Mouse (Mus musculus): ENCODE data around the gene Foxc1.

Gene Foxc1

GRCm38 (mm10) chr13:31805831-31806427 lies 504 bp upstream of the Foxc1 start:
- peak; percentile 16 for DNase-seq (ENCODE audit: low read depth, low spot score)

GRCm38 (mm10) chr13:31806890-31807735 lies 680 bp downstream of the Foxc1 start:
- peak; percentile 32 for DNase-seq (ENCODE audit: low read depth, low spot score)

DNA sequence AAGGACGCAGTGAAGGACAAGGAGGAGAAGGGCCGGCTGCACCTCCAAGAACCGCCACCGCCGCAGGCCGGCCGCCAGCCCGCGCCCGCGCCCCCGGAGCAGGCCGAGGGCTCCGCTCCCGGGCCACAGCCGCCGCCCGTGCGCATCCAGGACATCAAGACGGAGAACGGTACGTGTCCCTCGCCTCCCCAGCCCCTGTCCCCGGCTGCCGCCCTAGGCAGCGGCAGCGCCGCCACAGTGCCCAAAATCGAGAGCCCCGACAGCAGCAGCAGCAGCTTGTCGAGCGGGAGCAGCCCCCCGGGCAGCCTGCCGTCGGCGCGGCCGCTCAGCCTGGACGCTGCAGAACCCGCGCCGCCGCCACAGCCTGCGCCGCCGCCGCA lies 1.3 kb downstream of the Foxc1 start:
- DNase-seq (ENCODE audit: low read depth, low spot score) = no peak

GRCm38 (mm10) chr13:31808116-31808803 lies 1.8 kb downstream of the Foxc1 start:
- peak; percentile 36 for DNase-seq (ENCODE audit: low read depth, low spot score)

- DNase-seq (ENCODE audit: low read depth, low spot score) = no peak
These were observed 2.5 kb downstream of the Foxc1 start for GRCm38 (mm10) chr13:31808804-31809420.

DNA sequence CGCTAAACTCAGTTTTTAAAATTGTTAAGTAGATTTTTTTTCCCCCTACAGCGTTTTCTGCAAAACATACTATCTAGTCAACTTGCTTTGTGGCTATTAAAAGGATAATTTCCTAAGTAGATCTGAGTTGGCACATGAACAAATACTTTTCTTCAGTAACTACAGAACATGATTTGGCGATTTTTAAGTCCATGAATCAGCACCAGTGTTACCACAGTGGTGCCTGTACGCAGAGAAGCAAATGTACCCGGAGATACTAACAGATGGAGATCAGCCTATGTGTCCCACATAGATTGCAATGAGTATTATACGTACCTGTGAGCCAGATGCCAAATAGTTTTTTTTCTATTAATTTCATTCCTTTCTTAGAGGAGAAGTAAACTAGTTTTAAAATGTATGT lies 3.3 kb downstream of the Foxc1 start:
- DNase-seq (ENCODE audit: low read depth, low spot score) = no peak

DNA sequence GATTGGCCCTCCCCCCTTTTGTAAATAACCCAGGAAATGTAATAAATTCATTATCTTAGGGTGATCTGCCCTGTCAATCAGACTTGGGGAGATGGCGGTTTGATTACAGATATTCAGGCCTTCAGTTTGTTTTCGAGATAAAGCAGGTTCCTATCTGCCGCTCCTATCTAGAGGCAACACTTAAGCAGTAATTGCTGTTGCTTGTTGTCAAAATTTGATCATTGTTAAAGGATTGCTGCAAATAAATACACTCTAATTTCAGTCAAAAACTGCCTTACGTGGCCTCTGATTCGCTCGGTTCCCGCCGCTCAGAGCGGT lies 3.9 kb downstream of the Foxc1 start:
- DNase-seq (ENCODE audit: low read depth, low spot score) = no peak

DNA sequence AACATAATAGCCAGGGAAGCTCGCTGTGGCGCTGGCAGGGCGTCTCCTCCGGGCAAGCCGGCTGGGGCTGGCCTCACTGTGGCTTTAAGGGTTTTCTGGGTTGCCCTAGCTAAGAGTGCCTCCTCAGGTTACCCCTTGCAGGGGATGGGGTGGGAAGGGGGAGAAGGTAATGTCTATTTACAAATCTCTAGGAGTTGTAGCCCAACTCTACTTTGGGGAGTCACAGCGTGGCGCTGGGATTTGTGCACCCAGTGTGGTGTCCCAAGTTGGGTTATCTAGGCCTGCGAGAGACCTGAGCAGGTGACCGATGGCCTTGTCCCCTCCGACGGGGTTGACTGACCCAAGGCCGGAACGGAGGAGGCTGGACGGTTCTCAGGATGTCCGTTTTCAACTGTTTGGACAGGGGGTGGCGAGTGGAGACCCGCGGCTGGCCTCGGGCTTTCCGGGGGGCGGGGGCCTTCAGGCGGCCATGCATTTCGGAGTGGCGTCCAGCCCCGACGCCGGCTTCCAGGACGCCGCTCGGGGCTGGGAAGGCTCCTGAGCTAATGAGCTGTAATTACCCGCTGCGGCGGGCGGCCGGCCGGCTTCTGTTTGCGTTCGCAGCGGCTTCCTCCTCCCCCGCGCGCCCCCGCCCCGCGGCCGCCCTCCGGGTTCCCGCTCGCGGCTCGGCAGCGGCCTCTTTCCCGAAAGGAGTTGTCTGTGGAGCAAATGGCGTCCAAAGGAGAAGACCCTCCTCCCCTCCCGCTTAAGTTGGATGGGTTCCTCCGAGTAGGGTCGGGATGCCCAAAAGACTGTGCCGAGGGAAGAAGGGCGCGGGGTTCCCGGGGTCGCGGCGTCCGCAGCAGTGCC lies 4.5 kb downstream of the Foxc1 start:
- peak; percentile 59 for DNase-seq (ENCODE audit: low read depth, low spot score)

- peak; percentile 45 for DNase-seq (ENCODE audit: low read depth, low spot score)
These were observed 5.1 kb downstream of the Foxc1 start for GRCm38 (mm10) chr13:31811542-31812021.

DNA sequence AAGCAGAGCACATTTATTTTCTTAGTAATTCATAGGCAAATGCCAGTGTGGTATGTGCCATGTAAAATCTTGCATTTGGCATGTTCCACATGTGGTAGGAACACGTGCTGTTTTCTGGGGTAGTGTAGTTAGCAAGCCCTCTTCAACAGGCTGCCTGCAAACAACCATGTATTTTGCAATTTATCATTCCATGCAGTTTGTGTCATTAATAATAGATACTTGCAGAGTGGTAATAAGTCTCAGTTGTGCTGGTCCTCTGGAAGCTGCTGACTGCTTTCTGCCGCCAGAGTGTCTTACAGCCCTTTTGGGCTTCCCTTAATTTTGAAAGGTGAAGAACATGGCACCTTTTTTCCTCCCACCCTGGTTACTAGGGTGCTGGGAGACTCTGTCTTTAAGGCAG lies 6.3 kb downstream of the Foxc1 start:
- DNase-seq (ENCODE audit: low read depth, low spot score) = no peak

DNA sequence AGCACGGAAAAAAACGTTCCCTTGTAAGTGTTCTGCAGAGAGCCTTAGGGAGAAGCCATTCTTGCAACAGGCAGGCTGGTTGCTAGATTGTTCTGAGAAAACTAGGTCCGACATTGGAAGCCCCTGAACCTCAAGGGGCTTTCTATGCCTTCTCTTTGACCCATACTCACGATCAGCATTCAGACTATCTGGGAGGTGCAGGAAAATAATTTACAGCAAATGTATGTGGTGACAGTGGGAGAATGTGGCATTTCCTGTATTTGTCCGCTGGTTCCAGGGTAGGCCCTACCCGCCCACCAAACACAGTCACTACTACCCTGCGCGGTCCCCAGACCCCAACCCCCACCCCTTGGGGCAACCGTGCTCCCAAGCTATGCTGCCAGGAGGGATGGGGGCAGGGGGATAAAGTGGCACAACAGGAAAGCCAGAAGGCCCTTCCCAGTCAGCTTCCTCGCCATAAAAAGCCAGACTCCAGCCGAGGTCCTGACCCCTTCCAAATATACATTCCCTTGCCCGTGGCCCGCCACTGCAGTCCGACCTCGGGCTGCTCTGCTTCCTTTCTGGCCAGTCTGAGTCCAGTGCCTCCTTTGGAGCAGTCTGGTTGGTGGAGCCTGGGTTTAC lies 9.1 kb downstream of the Foxc1 start:
- no peak for DNase-seq (ENCODE audit: low read depth, low spot score)

DNA sequence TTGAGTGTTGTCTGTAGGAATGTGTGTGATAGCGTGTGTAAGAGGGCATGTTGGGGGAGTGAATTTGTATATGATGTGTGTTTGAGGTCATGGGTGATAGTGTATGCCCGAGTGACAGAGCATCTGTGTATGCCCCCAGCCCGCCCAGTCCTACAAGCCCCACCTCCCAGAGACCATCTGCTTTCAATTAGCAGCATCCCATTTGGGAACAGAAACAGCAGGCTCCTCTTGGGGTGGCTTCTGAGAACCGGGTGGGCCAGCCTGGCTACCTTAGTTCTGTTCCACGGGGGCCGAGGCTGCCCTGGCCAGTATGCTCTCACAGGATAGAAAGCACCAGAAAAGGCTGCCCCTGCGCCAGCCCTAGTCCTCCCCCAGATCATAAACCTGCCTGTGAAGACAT lies 11.9 kb downstream of the Foxc1 start:
- DNase-seq (ENCODE audit: low read depth, low spot score) = no peak

- DNase-seq (ENCODE audit: low read depth, low spot score) = no peak
These were observed 13.4 kb downstream of the Foxc1 start for GRCm38 (mm10) chr13:31819664-31820405.

DNA sequence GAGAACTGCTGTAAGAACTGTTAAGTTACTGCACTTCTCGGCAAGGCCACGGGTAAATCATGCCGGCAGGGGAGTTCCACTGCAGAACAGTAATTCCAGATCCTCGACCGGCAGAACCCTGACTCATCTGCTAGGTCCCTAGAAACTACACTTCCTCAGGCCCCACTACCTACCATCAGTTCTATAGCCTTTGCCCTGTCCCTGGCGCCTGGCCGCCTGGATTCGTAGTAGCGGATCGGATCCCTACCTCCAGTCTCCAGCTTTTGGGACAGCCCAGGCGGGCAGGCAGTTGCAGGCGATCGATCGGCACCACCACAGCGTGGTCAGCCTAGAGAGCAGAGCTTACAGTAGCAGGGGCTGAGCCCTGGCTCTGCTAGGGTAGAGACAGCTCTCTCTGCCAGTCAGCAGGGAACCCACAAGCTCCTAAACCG lies 14.2 kb downstream of the Foxc1 start:
- peak; percentile 14 for DNase-seq (ENCODE audit: low read depth, low spot score)

GRCm38 (mm10) chr13:31821050-31821449 lies 14.6 kb downstream of the Foxc1 start:
- DNase-seq (ENCODE audit: low read depth, low spot score) = no peak

DNA sequence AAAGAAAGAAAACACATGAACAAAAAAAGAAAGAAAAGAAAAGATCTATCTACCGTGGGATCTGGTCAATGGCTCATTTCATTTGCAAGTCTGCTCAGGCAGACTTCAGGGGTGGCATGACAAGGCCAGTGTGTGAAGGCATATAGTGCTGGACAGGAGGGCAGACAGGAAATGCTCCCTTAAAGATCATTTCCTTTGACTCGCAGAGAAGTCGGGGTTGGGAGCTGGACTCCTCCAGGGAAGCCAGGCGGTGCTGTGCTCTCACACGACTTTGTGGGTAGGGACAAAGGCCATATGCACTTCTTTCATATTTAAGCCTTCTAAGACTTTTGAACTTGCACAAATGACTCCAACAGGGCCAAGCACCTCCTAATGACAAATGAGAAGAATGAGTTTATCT lies 16.9 kb downstream of the Foxc1 start:
- DNase-seq (ENCODE audit: low read depth, low spot score) = no peak

GRCm38 (mm10) chr13:31825180-31825579 lies 18.7 kb downstream of the Foxc1 start:
- no peak for DNase-seq (ENCODE audit: low read depth, low spot score)

- no peak for DNase-seq (ENCODE audit: low read depth, low spot score)
These were observed 20.7 kb downstream of the Foxc1 start for GRCm38 (mm10) chr13:31827160-31827559.

GRCm38 (mm10) chr13:31827820-31828332 lies 21.4 kb downstream of the Foxc1 start:
- DNase-seq (ENCODE audit: low read depth, low spot score) = no peak

DNA sequence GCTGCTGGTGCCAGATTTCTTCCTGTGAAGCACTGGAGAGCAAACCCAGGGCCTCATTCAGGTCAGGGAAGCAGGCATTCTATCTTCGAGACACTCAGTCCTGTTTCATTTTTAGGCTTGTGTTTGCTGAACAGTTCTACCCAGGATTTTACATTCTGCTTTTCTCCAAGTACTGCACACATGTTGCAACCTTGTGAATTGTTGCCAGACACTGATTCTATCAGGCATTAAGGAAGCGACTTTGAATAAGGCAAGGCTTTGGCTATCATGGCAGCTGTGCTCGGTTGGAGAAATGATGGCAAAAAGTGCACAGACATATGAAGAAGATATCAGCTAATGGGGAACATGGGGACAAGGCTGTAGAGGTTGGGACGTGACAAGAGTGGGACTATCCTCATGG lies 22.0 kb downstream of the Foxc1 start:
- no peak for DNase-seq (ENCODE audit: low read depth, low spot score)

Measured in ES-CJ7 (cell line).